Mouse (Mus musculus) layer of hippocampus, adult 9-11 months (tissue): ENCODE results near the gene Dppa4.
"Not testable (repeated sequence)": the region's sequence is repeated elsewhere in the genome, so short reads cannot be mapped to it uniquely, and the experiment has no call there.

Source experiments
- DNase-seq: peaks from one replicate; pipeline ENCODE4 v3.0.0; 2022

Dppa4 gene

DNA sequence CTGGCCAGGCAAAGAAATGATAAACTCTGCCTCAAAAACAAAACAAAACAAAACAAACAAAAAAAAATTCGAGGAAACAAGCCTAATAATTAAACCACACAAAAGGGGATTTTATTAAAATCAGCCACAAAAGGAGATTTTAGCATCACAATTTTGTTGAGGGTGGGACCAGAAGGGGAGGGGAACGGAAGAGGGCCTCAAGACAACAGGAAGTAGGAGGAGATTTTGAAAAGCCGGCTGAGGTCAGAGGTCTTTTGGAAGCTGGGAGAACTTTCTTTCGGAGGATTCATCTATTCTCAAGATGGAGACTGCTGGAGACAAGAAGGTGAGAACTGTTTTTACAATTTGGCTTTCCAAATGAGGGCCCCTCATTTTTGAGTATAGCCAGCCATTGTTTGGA lies at the start of gene Dppa4:
TSS of gene Dppa4 (plus strand) at position 217 of the 400 bp plus-strand sequence.
- no peak for DNase-seq

DNA sequence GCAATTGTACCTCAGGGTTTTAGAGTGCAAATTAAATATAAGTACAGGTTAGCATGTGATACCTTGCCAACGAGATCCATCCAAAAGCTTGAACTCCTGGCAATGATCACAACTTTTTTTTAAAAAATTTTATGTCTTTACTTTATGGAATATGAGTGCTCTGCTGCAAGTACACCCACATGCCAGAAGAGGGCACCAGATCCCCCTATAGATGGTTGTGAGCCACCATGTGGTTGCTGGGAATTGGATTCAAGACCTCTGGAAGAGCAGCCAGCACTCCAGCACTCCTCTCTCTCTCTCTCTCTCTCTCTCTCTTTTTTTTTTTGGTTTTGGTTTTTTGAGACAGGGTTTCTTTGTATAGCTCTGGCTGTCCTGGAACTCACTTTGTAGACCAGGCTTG lies 48.5 kb upstream of the Dppa4 start:
- DNase-seq = no peak

DNA sequence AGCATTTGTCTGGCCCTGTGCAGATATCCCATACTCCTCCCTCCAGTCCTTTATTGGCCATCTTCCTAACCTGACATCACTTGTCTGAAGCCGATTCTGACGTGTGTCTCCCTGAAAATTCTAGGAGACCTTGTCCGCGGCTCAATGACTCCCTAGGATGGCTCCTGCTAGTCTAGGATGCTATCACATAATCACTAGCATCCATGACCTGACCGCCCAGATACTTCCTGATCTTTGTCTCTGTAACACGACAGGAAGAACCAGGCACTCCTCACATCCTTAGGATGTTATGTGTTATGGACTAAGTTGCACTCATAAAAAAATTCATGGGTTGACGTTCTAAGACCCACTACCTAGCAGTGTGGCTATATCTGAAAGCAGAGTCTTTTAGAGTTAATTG lies 45.9 kb upstream of the Dppa4 start:
- DNase-seq = no peak

DNA sequence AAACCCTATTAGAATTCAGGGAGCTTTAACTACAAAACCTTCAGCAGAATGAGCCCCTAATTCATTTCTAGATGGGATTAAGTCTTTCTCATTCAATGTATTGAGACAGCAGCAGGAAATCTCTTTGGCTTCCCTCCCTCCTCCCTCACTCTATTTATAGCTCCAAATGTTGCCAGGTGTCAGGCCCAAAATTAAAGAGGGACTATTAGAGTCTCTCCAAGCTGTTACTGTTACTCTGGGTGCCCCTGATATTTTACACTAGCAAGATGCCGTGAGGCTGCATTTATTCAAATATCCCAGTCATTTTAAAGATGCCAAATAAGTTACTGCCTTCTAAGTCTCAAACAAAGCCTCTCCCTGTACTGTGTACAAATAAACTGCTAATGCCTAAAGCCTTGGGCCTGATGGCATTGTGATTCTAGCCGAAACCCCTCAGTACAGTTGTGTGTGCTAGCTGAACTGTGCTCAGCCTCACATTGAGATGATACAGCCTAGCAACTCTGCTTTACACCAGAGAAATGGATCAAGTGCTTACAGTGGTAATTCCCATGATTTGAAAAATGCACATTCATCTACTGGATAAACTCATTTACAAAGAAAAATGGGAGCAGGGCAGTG lies 36.4 kb upstream of the Dppa4 start:
- no peak for DNase-seq

DNA sequence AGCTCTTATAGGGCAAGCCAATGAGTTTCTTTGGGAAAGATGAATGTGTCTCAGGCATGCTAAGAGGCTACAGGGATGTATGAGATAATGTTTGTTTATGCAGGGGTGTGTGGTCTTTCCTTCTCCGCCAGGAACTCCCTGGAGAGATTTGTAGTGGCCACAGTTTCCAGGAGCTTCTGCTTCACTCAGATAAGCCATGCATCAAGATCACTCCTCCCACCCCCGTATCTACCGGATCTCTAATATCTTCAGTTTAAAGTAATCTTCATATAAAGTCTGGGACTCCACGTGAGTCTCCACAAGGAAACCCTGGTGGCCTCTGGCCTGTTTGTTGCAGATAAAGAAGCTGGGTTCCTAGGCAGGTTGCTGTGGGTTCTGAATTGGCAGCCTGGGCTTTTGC lies 30.7 kb upstream of the Dppa4 start:
- no peak for DNase-seq

DNA sequence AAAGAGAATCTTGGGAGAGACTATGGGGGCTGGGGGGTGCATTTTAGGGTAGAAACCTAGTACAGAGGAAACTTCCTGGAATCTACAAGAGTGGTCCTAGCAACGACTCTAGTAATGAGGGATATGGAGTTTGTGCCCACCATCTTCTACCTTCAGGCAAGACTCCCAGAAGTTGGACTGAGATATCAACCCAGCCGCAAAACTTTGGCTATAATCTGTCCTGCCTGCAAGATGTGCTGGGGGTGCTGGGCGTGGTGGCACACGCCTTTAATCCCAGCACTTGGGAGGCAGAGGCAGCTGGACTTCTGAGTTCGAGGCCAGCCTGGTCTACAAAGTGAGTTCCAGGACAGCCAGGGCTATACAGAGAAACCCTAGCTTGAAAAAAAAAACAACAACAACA lies 28.9 kb upstream of the Dppa4 start:
- DNase-seq = no peak

DNA sequence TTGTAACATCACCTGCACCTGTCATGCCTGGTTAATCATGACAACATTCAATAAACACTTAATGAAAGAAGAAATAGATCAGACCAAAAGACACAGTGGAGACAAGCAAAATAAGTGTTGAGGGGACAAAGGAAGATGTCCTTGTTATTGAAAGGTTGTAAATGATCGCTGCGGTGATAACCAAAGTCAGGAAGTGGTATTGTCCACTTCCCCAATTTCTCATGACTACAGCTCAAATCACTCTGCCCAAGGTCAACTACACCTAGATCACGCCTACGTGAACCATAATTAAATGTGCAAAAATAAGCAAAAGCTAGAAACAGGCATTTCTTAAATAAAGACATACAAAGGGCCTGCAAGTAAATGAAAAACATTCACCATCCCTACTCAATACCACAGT lies 24.0 kb upstream of the Dppa4 start:
- no peak for DNase-seq

DNA sequence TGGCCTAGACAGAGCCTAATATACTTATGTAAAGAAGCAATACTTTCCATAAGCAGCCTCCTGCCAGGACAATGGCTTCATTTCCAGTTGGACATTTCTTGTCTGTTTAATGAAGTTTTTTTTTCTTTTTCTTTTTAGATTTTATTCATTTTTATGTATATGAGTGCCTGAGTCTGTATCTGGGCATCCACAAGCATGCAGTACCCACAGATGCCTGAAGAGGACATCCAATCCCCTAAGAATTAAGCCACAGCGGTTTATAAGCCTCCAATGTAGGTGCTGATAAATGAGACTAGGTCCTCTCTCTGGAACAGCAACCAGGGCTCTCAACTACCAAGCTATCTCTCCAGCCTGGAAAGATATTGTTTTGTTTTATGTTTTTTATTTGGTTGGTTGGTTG lies 20.6 kb upstream of the Dppa4 start:
- no peak for DNase-seq

DNA sequence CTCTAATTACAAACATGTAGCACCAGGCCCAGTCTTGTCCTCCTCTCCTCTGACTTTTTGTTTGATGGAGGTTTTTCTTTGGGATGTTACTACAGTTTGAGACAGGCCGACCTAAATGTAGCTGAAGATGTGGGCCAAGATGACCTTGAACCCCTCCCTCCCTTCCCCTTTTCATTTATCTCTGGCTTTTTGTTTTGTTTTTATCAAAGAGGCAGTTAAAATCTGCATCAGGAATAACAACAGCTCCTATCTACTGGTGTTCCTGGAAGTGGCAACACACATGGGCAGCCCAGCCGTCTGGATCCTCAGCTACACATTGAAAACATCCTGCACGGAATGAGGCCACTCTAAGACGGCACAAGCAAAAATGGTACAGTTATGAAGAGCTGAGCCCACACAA lies 17.7 kb upstream of the Dppa4 start:
- DNase-seq = no peak

DNA sequence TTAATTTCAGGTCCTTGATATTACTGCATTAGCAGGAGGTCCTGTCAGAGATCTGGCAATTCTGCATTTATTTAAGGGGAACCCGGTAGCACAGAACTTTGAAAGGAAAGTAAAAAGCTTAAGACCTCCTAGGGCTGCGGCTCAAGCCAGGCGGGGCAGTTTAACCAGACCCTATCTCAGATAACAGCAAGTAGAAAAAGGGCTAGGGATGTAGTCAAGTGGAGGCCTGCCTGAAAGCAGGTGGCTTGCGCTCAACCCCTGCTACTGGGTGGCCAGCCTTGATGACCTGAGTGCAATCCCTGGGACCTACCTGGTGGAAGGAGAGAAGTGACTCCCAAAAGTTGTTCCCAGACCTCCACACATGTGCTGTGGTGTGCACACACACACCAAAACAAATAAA lies 6.6 kb upstream of the Dppa4 start:
- DNase-seq = no peak

DNA sequence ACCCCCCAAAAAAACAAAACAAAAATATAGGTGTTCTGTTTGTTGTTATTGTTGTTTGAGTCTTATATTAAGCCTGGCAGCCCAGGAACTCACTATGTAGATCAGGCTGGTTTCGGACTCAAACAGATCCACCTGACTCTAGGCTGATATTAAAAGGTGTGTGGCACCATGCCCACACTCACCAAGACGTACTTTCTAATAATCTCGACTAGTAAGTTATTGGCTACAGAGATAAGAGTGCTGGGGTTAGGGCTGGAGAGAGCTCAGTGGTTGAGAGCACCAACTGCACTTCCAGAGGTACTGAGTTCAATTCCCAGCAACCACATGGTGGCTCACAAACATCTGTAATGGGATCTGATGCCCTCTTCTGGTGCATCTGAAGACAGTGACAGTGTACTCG lies 2.6 kb upstream of the Dppa4 start:
- no peak for DNase-seq

DNA sequence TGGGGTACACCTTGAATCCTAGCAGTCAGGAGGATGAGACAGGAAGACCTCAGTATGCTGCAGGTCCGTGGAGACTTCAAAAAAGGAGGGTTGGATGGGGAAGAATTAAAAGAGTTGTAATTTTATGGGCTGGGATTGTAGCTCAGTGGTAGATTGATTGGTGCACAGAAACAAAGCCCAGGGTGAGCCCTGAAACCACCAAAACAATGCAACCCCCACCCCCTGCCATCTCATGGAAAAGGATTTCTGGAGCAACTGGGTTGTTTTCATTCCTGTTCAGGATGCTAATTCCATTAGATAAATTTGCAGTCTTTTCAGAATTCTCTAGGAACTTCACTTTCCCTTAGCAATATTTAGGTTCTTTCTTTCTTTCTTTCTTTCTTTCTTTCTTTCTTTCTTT lies 732 bp upstream of the Dppa4 start:
- DNase-seq = no peak

DNA sequence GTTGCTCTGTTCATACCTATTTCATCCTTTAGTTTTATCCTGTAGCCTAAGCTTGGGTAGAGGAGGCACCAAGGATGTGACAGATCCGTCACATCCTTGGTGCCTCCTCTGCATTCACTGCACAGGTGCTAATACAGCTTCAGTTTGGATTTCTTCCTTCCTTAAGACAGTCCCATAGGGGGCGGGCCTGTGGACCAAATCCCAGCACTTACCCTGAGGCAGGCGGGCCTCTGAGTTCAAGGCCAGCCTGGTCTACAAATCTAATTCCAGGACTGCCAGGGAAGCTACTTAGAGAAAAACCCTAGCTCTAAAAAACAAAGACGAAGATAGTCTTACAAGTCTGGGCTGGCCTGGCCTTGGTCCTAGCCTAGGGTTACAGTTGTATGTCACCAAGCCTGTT lies 2.0 kb downstream of the Dppa4 start:
- DNase-seq = no peak

DNA sequence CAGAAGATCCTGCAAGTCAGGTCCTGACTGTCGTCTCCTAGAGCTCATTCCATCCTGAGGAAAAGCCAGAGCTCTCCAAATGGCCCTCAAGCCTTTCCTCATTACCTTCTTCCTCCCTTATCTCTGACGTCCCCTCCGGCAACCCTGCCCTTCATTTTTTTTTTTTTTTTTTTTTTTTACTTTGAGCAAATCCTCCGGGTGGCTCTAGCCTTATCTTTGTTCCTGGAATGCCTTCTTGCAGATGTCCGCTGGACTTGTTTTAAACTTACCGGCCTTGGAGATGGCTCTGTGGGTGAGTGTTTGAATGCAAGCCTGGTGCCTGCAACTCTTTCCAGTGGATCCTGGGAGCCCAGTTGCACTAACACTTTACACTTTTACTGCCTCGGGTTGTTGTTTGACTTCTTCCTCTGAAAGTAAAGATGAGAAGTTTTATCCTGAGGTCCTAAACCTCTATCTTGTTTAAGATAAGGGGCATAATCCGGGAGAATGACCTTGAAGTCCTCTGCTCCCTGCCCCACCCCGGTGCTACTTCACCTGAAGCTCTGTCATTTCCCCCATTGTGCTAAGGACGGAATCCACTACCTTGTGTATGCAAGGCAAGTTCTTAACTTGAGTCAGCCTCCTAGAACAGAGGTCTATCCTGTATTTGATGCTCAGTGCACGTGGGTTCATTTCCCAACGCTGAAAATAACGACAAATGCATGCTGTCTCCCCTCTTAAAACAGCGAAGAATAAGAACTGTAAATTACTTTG lies 14.0 kb downstream of the Dppa4 start:
- no peak for DNase-seq

DNA sequence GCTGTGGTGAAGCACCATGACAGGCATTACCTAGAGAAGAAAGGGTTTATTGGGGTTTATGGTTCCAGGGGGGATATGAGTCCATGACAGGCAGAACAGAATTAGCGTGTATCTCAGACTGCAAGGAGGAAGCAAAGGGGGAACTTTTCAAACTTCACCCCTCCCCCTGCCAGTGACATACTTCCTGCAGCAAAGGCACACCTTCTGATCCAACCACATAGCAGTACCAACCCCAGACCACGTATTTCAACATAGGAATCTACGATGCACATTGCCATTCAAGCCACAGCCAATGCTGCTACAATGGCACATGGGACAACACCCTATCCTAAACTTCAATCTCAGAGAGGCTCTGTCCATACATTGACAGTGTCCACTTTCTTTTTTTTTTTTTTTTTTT lies 16.4 kb downstream of the Dppa4 start:
- no peak for DNase-seq

DNA sequence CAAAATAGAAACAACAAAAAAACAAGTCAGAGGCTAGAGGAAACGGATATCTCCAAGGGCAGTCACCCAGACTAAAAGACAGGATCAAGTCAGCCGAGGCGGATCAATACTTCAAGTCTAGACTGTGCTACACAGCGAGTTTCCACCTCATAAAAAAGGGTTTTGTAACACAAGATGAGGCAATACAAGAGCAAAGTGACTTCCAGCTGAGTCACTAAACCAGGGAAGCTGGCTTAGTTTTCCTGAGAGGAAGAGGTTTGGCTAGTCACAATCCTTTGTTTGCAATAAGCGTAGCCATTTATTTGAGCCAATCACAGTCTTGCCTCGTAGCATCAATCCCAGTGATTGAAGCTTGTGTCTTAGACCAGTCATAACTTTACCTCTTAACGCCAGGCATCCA lies 20.0 kb downstream of the Dppa4 start, which contains the start of gene Dppa2:
TSS of gene Dppa2 (plus strand) at position 400 of the 400 bp plus-strand sequence.
- DNase-seq = no peak

DNA sequence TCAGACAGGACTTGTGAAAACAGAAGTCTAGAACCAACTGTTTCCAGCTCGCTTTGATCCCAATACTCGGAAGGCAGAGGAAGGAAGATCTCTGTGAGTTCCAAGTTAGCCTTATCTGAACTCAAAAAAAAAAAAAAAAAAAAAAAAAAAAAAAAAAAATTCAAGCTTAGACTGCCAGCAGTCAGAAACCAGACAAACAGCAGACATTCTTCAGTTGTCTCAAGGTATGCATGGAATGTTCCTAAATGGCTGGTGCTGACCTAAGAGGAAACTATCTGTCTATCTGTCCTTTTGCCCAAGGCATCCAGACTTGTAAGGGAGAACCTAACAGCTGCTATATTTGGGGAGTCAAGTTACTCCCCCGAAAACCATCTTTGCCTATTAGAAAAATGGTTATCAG lies 20.4 kb downstream of the Dppa4 start:
- no peak for DNase-seq

DNA sequence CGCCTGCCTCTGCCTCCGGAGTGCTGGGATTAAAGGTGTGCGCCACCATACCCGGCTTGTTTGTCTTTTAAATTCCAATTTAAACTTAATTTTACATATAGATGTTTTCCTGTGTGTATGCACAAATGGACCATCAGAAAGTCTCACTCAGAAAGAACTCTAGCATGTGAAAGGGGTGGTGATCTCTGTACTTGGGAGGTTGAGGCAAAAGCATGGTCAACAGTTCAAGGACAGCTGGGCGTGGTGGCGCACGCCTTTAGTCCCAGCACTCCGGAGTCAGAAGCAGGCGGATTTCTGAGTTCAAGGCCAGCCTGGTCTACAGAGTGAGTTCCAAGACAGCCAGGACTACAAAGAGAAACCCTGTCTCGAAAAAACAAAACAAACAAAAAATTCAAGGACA lies 25.4 kb downstream of the Dppa4 start:
- not testable (repeated sequence) for DNase-seq

DNA sequence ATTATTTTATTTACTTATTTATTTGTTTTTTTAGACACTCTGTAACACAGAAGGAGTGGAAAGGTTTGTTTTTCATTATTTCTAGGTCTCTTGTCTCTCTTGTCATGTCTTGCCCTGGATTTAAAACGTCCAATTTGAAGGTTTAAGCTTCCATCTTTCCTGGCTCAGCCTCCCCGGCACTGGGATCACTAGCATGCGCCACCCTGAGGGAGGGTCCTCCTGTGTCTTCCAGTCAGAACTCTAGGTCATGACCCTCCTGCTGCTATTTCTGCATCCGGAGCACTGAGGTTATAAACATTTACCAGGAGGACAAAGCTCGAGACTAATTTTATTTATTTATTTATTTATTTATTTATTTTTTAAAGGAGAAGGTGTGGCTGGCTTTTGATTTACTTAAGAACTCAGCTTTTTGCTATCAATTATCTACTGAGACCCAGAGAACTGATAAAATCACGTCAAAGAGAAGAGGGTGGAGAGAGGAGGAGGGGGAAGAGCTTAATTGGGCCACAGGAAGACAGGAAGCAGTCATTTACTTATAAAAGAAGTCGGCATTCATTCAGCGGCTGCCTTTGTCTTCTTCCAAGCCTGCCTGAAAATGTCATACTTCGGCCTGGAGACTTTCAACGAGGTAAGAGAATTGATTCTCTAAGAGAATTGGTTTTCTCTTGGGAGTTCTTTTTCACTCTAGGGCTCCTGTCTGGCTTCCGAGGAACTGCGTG lies 26.5 kb downstream of the Dppa4 start:
- DNase-seq = no peak

DNA sequence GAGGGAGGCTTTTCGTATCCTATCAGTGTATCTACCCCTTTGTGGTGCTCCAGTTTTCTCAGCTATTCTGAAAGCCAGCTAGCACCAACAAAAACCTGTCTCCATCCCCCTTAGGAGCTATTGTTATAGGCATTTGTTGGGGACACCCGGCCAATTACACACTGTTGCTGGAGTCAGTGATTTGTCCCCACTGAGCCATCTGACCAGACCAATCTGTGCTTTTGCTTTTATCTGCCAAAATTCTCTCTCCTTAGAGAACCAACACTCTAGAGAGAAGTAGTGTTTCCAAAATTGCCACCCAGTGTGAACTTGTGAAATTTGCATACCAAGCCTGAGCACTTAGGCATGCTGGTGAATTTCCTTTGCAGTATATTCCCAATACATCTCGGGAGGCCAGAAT lies 31.8 kb downstream of the Dppa4 start:
- DNase-seq = no peak

DNA sequence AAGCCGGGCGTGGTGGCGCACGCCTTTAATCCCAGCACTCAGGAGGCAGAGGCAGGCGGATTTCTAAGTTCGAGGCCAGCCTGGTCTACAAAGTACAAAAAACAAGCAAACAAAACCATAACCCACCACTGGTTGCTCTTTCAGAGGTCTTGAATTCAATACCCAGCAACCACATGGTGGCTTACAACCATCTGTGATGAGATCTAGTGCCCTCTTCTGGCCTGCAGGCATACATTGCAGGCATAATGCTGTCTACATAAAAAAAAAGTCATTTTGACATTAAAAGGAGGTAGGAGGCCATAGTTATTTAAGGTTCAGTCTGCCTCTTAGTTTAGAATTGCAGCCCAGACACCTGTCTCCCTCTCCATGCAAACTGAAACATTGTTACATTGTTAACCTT lies 37.2 kb downstream of the Dppa4 start:
- DNase-seq = no peak

DNA sequence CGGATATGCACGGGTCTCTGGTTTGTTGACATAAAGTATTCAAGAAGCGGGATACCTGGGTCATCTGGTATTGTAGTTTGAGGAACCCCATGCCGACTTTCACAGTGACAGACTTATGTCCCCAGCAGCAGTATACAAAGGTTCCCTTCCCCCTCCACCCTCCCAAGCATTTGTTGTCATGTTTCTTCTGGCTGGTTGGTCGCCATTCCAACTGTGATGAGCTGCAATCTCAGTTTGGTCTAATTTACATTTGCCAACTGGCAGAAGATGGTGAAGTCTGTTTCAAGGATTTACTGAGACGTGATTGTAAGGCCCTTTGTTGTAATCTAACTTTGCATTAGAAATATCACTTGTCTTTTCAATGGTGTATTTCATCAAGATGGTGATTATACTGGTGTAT lies 39.6 kb downstream of the Dppa4 start:
- no peak for DNase-seq

DNA sequence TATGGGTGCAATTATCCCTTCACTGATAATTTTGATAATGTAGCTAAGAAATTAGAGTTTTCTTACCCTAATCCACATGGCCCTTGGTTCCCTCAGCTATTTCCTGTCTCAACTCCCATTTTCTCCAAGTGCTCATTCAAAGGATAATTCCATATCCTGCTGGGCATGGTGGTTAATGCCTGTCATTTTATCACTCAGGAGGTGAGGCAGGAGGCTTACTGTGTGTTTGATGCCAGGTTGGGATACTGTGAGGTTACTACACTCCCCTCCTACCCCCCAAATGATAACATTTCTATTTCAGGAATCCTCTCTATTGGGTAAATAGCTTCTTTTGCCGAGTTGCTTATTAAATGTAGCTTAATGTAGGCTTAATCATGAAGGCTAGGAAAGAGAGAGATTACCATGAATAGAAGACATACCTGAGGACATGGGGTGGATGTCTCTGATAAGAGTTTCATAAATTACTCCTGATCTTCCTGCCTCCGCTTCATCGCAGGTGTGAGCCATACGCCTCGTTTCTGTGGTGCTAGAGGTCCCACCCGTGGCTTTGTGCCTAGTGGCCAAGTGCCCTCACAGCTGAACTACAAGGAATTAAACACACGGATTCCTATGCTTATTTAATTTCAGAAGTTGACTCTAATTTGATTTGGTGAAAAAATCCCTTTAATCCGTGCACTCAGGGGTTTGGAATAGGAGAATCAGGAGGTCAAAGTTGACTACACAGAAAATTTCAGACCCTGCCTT lies 40.2 kb downstream of the Dppa4 start:
- no peak for DNase-seq

DNA sequence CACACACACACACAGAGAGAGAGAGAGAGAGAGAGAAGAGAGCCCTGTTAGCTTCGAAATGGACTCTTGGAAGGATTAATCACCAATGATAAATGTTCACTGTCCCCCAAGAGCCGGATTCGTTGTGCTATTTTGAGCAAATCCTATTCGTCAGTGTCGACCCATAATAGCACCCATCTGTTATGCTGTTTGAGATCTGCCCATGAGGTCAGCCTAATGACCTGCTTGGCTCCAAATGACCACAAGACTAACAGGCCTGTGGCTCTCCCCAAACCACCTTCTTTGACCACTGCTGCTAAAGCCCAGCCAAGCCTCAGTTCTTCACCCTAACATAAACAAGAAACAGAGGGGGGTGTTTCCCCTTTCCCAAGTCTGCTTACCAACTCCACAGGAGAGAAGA lies 43.4 kb downstream of the Dppa4 start:
- no peak for DNase-seq
